Mouse (Mus musculus) hindbrain, embryonic 11.5 days (tissue): Measurements from ENCODE around the gene Gm3625. TPM values are rescaled to one million over a fixed set of nuclear protein-coding genes. Genes with fewer than 3 reads are reported as not detected.
"Not testable (repeated sequence)": the region's sequence is repeated elsewhere in the genome, so short reads cannot be mapped to it uniquely, and the experiment has no call there.

Experiments used
- ATAC-seq: fragments of 200-750 bp; cut with Nextera tagmentation; 2 replicates; pipeline ENCODE4 v1.8.0; 2017; ENCODE audit warnings: mild to moderate bottlenecking, moderate TSS enrichment, moderate library complexity; ENCODE audit not compliant: low FRiP score
- DNase-seq: peaks from one replicate; pipeline ENCODE4 v3.0.0-alpha.2; 2015; ENCODE audit warnings: low spot score
- H3K27ac ChIP-seq: fragments of 300-500 bp; sonication (generic); 2 replicates; pipeline ENCODE4 v1.5.1; 2014; ENCODE audit warnings: mild to moderate bottlenecking, low read depth, low read length
- H3K27me3 ChIP-seq: fragments of 300-500 bp; sonication (generic); 2 replicates; pipeline ENCODE4 v1.6.1; 2014; ENCODE audit warnings: mild to moderate bottlenecking, low read length, moderate library complexity, mixed read lengths; ENCODE audit not compliant: control insufficient read depth, insufficient read depth
- H3K36me3 ChIP-seq: fragments of 300-500 bp; sonication (generic); 2 replicates; pipeline ENCODE4 v1.6.1; 2014; ENCODE audit warnings: mild to moderate bottlenecking, low read length, moderate library complexity, mixed read lengths; ENCODE audit not compliant: control insufficient read depth, insufficient read depth
- H3K4me1 ChIP-seq: fragments of 300-500 bp; sonication (generic); replicated peaks from 2 replicates; pipeline ENCODE4 v1.6.1; 2014; ENCODE audit warnings: low read length, mixed read lengths; ENCODE audit not compliant: control insufficient read depth, insufficient read depth
- H3K4me2 ChIP-seq: fragments of 300-500 bp; sonication (generic); replicated peaks from 2 replicates; pipeline ENCODE4 v1.6.1; 2014; ENCODE audit warnings: mild to moderate bottlenecking, low read depth, low read length
- H3K4me3 ChIP-seq: fragments of 300-500 bp; sonication (generic); 2 replicates; pipeline ENCODE4 v1.5.1; 2014; ENCODE audit warnings: low read depth, low read length
- H3K9ac ChIP-seq: fragments of 300-500 bp; sonication (generic); 2 replicates; pipeline ENCODE4 v1.6.1; 2014; ENCODE audit warnings: low read depth, low read length
- H3K9me3 ChIP-seq: fragments of 300-500 bp; sonication (generic); 2 replicates; pipeline ENCODE4 v1.6.1; 2016; ENCODE audit warnings: low read length; ENCODE audit not compliant: control insufficient read depth
- WGBS: fragments of 180-500 bp; shearing (Covaris S2); extraction: QIAGEN DNeasy Blood & Tissue Kit; methylation state at CpG from one replicate; pipeline ENCODE4 v1.1.7; 2014; 5-methylcytosine and 5-hydroxymethylcytosine counted together
- polyA plus RNA-seq: library from polyadenylated mRNA; unstranded; fragments of >200 nt; fragmentation: Nextera tagmentation; extraction: Ambion mirVana; gene quantifications from 2 replicates; pipeline ENCODE4 v1.2.1, GENCODE M21; 2014

Gm3625 gene
- polyA plus RNA-seq, 1 experiment from 2014 or later, result not detected

DNA sequence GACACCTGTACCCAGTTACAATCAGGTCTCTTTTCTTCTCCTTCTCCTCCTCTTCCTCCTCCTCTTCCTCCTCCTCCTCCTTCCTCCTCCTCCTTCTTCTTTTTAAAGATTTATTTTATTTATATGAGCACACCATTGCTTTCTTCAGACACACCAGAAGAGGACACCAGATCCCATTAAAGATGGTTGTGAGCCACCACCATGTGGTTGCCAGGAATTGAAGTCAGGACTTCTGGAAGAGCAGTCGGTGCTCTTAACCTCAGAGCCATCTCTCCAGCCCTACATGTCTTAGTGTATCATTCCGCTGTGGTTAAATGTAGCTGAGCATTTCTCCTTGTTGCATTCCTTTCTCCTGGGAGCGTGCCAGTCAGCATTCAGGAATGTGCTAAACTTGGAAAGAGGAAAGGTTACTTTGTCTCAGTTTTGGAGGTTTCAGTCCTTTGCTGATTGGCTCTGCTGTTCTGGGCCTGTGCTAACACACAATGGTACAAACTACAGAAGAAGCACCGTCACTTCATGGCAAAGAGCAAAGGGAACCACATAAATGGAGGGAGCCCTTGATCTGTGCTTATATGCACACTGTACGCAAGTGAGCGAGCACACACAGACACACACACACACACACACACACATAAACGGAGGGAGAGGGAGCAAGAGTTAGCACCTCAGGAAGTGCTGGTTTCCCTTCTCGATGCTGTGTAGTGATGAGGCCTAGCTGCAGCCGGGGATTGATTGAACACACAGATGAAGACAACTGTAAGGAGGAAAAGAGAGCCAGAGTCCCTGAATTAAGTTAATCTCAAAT is 34.0 kb downstream of the Gm3625 start:
- ATAC-seq (no peak), DNase-seq (no peak)
- Histone ChIP-seq H3K9ac (no peak overlapping the region), H3K4me3 (no peak overlapping the region), H3K4me1 (no peaks in the 10 kb centered on the region), H3K4me2 (no peak overlapping the region), H3K27ac (no peak overlapping the region), H3K36me3 (no peaks in the 10 kb centered on the region), H3K27me3 (no peaks in the 10 kb centered on the region), H3K9me3 (no peaks in the 10 kb centered on the region)
- WGBS, result 82% methylated on average over 9 of the region's 9 CpGs

GRCm38 (mm10) chr12:4558013-4558412 is 34.7 kb downstream of the Gm3625 start:
- no peak for DNase-seq
- H3K9me3 ChIP-seq, result no peaks in the 10 kb centered on the region
- WGBS, result 80% methylated on average over 3 of the region's 3 CpGs
- no peak for ATAC-seq
- no peaks in the 10 kb centered on the region for H3K4me1 ChIP-seq
- H3K4me3 ChIP-seq, result no peak overlapping the region
- no peaks in the 10 kb centered on the region for H3K27me3 ChIP-seq
- no peak overlapping the region for H3K27ac ChIP-seq
- H3K36me3 ChIP-seq, result no peaks in the 10 kb centered on the region
- H3K9ac ChIP-seq, result no peak overlapping the region
- no peak overlapping the region for H3K4me2 ChIP-seq

- H3K27me3 ChIP-seq, result no peaks in the 10 kb centered on the region
- no peaks in the 10 kb centered on the region for H3K36me3 ChIP-seq
- H3K4me2 ChIP-seq, result no peak overlapping the region
- DNase-seq (no peak), ATAC-seq (no peak)
- H3K4me3 ChIP-seq, result no peak overlapping the region
- H3K9ac ChIP-seq, result no peak overlapping the region
- H3K9me3 ChIP-seq, result no peaks in the 10 kb centered on the region
- no peaks in the 10 kb centered on the region for H3K4me1 ChIP-seq
- 65% methylated on average over 3 of the region's 3 CpGs for WGBS
- no peak overlapping the region for H3K27ac ChIP-seq
Measured at GRCm38 (mm10) chr12:4557436-4557835, 35.3 kb downstream of the Gm3625 start.

GRCm38 (mm10) chr12:4556891-4557290 is 35.8 kb downstream of the Gm3625 start:
- no peaks in the 10 kb centered on the region for H3K36me3 ChIP-seq
- no peaks in the 10 kb centered on the region for H3K9me3 ChIP-seq
- 83% methylated on average over 9 of the region's 9 CpGs for WGBS

DNA sequence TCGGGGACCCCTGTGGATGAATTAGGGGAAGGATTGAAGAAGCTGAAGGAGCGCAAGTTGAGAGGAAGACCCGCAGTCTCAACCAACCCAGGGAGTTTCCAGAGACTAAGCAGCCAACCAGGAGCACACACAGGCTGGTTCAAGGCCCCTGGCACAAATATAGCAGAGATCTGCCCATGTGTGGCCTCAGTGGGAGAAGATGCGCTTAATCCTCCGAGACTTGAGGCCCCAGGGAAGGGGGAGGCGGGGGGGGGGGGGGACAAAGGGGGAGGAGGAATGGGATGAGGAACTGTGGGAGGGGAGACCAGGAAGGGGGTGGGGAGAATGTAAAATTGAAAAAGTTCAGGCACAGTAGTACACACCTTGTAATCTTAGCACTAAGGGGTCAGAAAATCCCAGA is 37.3 kb downstream of the Gm3625 start:
- Histone ChIP-seq H3K36me3 (no peaks in the 10 kb centered on the region), H3K9ac (no peak overlapping the region), H3K27ac (no peak overlapping the region), H3K4me3 (no peak overlapping the region), H3K27me3 (no peaks in the 10 kb centered on the region), H3K9me3 (no peaks in the 10 kb centered on the region), H3K4me2 (no peak overlapping the region), H3K4me1 (no peaks in the 10 kb centered on the region)
- 68% methylated on average over 4 of the region's 6 CpGs for WGBS
- no peak for DNase-seq
- ATAC-seq, result no peak

More at GRCm38 (mm10) chr12:4556891-4557290, 35.8 kb downstream of the Gm3625 start:
- DNase-seq (no peak), ATAC-seq (no peak)
- no peak overlapping the region for H3K4me3 ChIP-seq
- H3K9ac ChIP-seq, result no peak overlapping the region
- no peaks in the 10 kb centered on the region for H3K4me1 ChIP-seq
- H3K27ac ChIP-seq, result no peak overlapping the region
- no peaks in the 10 kb centered on the region for H3K27me3 ChIP-seq
- no peak overlapping the region for H3K4me2 ChIP-seq

DNA sequence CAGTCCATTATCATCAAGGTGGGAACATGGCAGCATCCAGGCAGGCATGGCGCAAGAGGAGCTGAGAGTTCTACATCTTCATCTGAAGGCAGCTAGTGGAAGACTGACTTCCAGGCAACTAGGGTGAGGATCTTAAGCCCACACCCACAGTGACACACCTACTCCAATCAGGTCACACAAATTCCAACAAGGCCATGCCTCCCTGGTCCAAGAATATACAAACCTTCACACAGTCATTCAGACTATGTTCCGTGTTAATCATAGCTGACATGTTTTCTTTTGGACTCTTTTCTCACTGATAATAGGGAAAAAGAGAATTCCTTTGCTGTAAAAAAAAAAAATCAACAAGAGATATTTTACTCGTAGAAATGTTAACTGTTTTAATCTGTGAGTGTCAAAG is 39.0 kb downstream of the Gm3625 start:
- DNase-seq, H3K4me2 ChIP-seq, H3K9me3 ChIP-seq, H3K4me3 ChIP-seq, H3K36me3 ChIP-seq, ATAC-seq, H3K9ac ChIP-seq, H3K27me3 ChIP-seq, H3K27ac ChIP-seq, H3K4me1 ChIP-seq: not testable (repeated sequence)
- WGBS, result 94% methylated on average over 3 of the region's 3 CpGs

GRCm38 (mm10) chr12:4548053-4549013 is 44.4 kb downstream of the Gm3625 start:
- Histone ChIP-seq H3K9ac (no peak overlapping the region), H3K36me3 (no peaks in the 10 kb centered on the region), H3K4me2 (no peak overlapping the region), H3K27me3 (no peaks in the 10 kb centered on the region), H3K4me3 (no peak overlapping the region), H3K27ac (no peak overlapping the region), H3K4me1 (no peaks in the 10 kb centered on the region), H3K9me3 (no peaks in the 10 kb centered on the region)
- DNase-seq, result peak; percentile 87
- peak; percentile 49 for ATAC-seq
- 25% methylated on average over 18 of the region's 18 CpGs for WGBS

- Histone ChIP-seq H3K4me1 (no peaks in the 10 kb centered on the region), H3K27ac (no peak overlapping the region), H3K9me3 (no peaks in the 10 kb centered on the region), H3K36me3 (no peaks in the 10 kb centered on the region), H3K4me2 (no peak overlapping the region), H3K27me3 (no peaks in the 10 kb centered on the region), H3K9ac (no peak overlapping the region), H3K4me3 (no peak overlapping the region)
- WGBS, result 65% methylated on average over 14 of the region's 14 CpGs
- ATAC-seq (peak; percentile 19; the same call in 1 of the 2 replicates), DNase-seq (peak; percentile 26)
Measured at GRCm38 (mm10) chr12:4547557-4547956, 45.2 kb downstream of the Gm3625 start.
